Mouse (Mus musculus) embryo, embryonic 9.5 days (tissue): ENCODE measurements around the gene Ptov1.

Experiments used
- DNase-seq: peaks from one replicate; pipeline ENCODE4 v3.0.0-alpha.2; 2017; ENCODE audit errors: extremely low spot score

The Ptov1 gene

DNA sequence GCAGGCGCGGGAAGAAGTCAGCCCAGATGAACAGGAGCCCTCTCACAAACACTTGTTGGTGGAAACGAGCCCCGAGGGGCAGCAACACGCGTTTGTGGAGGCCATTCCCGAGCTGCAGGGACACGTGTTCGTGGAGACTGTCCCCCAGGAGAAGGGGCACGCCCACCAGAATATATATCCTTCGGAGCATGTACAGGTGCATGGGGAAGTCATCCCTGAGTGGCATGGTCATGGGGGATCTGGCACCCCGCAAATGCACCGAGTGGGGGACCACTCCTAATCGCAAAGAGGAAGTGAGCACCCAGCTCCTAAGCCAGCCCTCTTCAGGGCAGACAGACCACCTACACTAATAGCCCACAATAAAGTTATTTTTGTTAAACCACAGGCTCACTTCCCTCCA, 29.2 kb downstream of the Ptov1 start:
- DNase-seq = no peak

DNA sequence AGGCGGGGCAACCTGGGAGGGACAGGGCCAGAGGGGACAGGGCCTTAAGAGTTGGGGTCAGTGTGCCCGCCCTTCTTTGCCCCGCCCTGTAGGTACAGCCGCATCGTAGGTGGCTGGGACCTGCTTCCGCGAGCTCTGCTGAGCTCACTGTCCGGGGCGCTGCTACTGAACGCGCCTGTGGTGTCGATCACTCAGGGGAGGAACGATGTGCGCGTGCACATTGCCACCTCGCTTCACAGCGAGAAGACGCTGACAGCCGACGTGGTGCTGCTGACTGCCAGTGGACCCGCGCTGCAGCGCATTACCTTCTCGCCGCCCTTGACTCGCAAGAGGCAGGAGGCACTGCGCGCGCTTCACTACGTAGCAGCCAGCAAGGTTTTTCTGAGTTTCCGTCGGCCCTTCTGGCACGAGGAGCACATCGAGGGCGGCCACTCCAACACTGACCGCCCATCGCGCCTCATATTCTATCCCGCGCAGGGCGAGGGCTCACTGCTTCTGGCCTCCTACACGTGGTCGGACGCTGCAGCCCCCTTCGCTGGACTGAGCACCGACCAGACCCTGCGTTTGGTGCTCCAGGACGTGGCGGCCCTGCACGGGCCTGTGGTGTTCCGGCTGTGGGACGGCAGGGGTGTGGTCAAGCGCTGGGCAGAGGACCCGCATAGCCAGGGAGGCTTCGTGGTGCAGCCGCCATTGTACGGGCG, 29.9 kb downstream of the Ptov1 start:
- DNase-seq = peak; percentile 61

DNA sequence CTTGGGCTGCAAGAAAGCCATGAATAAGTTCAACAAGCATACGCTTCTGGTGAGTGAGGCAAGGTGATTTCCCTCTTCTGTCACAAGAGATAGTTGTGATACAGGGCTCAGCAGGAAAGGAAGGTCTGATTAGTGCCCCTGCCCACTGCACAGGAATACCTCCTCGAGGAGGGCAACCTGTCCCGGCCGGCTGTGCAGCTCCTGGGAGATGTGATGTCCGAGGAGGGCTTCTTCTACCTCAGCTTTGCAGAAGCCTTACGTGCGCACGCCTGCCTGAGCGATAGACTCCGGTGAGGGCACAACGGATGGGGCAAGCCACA, 30.5 kb downstream of the Ptov1 start:
- no peak for DNase-seq

DNA sequence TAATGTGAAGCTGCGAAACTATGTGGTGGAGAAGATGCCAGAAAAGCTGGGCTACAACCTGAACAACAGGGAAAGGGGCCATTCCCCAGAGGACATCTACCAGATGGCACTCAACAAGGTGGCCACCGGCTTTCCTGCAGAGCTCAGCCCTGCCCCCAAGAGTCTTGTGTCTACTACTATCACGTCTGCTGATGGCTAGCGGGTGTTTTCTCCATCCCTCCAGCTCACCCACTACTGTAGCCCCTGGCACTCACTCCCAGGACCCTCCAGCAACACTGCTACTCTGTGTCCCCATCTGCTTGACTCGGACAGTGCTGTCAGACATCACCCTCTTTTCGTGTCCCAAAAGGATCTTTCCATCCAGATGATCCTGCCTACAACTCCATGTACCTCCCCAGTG, 31.5 kb downstream of the Ptov1 start:
- no peak for DNase-seq

GRCm38 (mm10) chr7:44836423-44837053, 33.0 kb downstream of the Ptov1 start:
- no peak for DNase-seq

DNA sequence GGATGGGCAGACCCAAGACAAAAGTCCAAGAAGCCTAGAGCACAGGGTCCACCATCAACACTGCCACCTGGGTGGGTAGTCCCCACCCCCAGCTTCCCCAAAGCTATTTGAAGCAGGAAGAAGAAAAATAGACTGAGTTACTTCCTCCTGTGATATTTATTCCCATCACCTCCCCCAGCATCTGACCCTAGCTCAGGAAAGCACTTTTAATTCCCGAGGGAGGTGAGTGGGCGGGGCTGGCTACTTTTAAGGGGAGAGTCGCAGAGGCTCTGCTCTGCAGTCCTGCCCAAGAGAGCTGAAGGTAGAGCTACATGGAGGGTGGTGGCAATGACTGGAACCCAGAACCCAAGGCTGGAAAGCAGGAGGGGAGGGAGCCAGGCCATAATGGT, 33.6 kb downstream of the Ptov1 start:
- DNase-seq = no peak

DNA sequence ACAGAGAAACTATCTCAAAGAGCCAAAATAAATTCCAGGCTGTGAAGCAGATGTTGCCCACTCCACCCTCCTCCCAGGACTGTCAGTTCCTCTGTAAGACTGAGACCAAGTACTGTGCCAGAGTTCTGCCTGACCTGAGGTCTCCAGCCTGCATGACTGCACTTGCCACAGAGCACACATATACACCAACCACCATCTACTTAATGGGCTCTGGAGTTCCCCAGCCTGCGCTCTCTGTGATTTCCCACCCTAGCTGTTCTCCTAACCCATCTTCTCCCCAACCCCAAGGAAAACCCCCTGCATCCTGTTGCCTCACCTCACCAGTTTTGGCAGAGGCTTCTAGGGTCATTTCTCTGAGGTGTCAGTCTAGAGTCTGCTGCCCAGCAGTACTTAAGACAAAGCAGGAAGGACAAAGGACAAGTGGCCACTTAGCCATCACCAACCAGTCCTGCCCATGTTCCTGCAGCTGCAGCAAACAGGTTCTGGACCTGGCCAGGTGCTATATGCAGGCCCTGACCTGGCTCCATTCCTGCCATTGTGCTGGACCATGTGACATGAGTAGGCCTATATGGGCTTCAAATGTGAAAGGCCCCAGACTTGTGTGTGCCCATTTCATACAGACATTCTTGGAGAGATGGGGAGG, 34.1 kb downstream of the Ptov1 start:
- DNase-seq = no peak

- no peak for DNase-seq
These were observed 36.8 kb downstream of the Ptov1 start for GRCm38 (mm10) chr7:44832763-44833162.

DNA sequence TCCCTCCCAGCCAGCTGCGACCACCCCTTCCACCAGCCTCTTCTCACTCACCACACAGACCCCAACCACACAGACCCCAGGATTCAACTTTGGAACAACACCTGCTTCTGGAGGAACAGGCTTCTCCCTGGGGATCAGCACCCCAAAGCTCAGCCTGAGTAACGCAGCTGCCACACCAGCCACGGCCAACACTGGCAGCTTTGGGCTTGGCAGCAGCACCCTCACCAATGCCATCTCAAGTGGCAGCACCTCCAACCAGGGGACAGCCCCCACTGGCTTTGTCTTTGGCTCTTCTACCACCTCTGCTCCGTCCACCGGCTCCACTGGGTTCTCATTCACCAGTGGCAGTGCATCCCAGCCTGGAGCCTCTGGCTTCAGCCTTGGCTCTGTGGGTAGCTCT, 40.9 kb downstream of the Ptov1 start:
- no peak for DNase-seq

- no peak for DNase-seq
These were observed 42.8 kb downstream of the Ptov1 start for GRCm38 (mm10) chr7:44826771-44827170.

DNA sequence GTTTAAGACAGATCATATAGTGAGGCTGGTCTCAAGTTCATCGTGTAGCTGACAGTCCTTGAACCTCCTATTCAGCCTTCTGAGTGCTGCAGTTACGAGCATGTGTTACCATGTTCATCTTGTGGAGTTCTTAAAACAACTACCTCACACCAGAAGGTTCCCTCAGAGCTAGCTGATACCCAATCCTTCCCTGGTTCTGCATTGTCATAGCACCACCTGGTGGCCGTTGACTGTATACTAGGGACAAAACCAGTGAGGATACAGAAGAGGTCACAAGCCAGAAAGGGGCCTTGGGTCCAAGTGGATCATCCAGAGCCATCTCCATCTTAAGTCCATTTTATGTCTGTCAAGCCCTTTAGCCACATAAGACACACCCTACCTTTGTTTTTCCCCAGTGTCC, 44.7 kb downstream of the Ptov1 start:
- peak; percentile 61 for DNase-seq

DNA sequence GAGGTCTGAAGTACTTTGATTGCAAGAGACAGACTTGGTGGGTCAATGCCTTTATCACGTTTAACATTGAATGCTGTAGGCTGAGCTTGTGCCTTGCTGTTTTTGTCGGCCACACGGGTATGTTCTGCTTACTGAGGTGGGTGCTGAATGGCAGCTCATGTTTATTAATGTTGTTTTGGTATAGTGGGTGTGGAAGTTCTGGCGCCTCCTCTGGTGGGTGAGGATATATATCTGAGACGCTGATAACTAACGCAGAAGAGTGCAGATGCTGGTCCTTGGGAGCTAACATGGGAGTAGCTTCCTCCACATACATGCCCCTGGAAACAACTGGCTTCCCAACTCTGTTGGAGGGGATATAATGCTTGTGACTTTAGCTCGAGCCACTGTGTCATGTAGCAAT, 46.2 kb downstream of the Ptov1 start:
- DNase-seq = no peak

DNA sequence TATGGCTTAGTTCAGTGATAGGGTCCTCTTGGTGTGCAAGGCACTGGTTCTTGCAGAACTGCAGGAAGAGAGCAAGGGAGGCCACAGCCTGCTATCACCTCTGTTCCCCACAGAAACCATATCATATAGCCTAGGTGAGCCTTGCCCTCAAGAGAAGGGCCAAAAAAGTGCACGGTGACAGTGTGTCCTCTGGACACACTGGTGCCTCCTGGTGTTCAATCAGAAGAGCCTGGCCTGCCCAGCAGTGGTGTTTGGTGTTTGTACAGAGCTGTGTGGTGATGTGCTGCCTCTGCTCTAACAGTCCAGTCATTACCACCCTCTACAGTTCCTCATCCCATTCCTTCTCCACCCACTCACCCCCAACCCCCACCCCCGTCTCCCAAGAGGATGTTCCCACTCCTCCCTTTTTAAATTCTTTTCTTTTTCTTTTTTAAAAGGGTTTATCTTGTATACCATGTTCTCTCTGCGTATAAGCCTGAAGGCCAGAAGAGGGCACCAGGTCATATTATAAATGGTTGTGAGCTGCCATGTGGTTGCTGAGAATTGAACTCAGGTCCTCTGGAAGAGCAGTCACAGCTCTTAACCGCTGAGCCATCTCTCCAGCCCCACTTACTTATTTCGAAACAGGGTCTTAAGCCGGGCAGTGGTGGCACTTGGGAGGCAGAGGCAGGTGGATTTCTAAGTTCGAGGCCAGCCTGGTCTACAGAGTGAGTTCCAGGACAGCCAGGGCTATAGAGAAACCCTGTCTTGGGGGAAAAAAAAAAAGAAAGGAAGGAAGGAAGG, 47.7 kb downstream of the Ptov1 start:
- DNase-seq = no peak

- no peak for DNase-seq
These were observed 49.1 kb downstream of the Ptov1 start for GRCm38 (mm10) chr7:44820525-44820924.

GRCm38 (mm10) chr7:44819863-44820262, 49.7 kb downstream of the Ptov1 start:
- no peak for DNase-seq

- no peak for DNase-seq
These were observed 50.2 kb downstream of the Ptov1 start for GRCm38 (mm10) chr7:44819391-44819790.

DNA sequence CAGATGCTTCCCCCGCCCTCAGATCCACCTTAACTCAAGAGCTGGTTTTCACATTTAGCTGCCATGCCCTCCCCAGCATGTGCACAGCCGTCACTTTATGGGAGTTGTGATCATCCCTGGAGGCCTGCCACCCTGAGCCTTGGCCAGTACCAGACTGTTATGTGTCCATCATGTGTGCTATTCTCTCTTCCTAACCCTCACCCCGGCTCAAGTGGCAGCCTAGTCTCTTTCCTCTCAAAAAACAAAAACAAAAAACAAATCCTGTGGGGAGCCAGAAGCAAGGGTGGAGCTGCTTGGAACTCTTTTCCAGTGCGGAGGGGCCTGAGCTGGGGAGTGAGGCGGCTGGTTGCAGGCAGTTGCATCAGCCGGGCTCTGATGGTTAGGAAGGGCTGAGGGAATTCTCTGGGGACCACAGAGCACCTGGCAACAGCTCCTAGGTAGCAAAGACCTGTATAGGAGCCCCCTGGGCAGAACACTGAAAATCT, 50.8 kb downstream of the Ptov1 start:
- DNase-seq = no peak

GRCm38 (mm10) chr7:44818164-44818563, 51.4 kb downstream of the Ptov1 start:
- no peak for DNase-seq

DNA sequence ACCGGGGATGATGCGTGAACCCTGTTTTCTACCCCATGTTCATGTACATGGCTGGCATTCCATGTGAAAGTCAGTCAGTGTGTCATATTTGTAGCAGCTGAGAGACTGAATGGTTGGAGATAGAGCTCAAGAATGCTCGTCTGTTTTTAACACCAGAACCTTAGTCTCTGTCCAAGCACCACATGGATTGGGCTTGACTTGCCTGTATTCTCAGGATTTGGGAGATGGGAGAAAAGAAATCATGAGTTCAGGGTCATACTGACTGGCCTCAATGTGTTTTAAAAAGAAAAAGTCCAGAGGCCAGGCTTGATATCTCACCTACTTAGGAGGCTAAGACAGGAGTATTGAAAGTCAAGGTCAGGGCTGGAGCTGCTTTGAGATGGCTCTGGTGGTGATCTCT, 52.1 kb downstream of the Ptov1 start:
- no peak for DNase-seq

- peak; percentile 59 for DNase-seq
These were observed 53.0 kb downstream of the Ptov1 start, which contains the start of gene Atf5 for GRCm38 (mm10) chr7:44816470-44817021. Atf5 (minus strand) TSS chr7:44816658.

DNA sequence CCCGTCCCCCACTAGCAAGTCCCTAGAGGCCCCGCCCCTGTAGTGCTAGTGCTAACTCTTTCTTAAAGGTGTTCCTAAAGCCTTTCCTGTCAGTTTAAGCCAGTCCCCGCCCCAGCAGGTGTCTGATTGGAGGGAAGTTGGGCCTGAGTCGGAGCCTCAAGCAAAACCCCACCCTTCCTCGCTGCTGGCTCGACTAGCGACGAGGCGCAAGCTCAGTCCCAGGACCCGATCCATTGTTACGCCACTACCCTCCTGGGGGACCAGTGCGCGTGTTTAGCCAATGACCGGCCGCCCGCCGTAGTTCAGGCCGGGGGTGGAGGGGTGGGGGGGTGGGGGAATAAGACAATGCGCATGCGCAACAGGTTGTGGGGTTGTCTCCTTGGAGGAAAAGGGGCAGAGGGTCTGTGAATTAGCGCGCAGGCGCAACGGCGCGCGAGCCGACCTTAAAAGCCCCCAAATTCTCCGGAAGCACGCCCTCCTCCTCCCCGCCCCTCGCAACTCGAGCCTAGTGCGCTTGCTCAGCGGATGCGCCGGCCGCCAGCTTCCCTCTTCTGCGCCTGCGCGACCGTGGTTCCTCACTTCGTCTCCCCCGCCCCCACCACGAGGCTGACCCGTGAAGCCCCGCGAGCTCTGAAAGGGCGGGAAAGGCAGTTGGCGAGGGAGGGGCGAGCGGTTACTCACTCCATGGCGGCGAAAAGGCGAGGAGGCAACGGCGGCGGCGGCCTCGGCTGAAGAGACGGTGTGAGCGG, 53.7 kb downstream of the Ptov1 start, which contains the start of the genes Nup62 and Il4i1:
Gene Nup62, plus strand, starts transcription at position 368 of the 749 bp plus-strand sequence.
Gene Il4i1, plus strand, starts transcription at position 667 of the 749 bp plus-strand sequence.
- DNase-seq = peak; percentile 99
